Mouse (Mus musculus): ENCODE data around the gene Ilf3.

- no peak for TF ChIP-seq CTCF (conservative IDR thresholded peaks at IDR 0.05; ENCODE audit: insufficient read depth, insufficient read length, low read depth, low read length)
- TF ChIP-seq POLR2A (IDR thresholded peaks at IDR 0.05; ENCODE audit: low read depth, low read length) = no peak
Observed at GRCm38 (mm10) chr9:21333523-21333922, 34.1 kb upstream of the Ilf3 start.

Measured in kidney, adult 2 months (tissue).